Mouse (Mus musculus): ENCODE results near the gene Stx5a.

GRCm38 (mm10) chr19:8734334-8734733 is 6.9 kb upstream of the Stx5a start:
- no peak for TF ChIP-seq CTCF (conservative IDR thresholded peaks at IDR 0.05; ENCODE audit: low read length)
- no peak for TF ChIP-seq NANOG (IDR thresholded peaks at IDR 0.05; ENCODE audit: borderline replicate concordance, low read length)
- TF ChIP-seq POU5F1 (IDR thresholded peaks at IDR 0.05; ENCODE audit: borderline replicate concordance, low read length): no peak

All from E14TG2a.4 (cell line).